Mouse (Mus musculus): ENCODE measurements around the gene Hist1h2bm. TPM values are rescaled to one million over a fixed set of nuclear protein-coding genes. Genes with fewer than 3 reads are reported as not detected.
"Not testable (repeated sequence)": the region's sequence is repeated elsewhere in the genome, so short reads cannot be mapped to it uniquely, and the experiment has no call there.

Gene Hist1h2bm
- polyA plus RNA-seq (2015; fragmentation: Nextera tagmentation; extraction: Ambion mirVana) = 1.9 and 2.3 TPM in 2 replicates

GRCm38 (mm10) chr13:21721757-21722372 lies at the start of gene Hist1h2bm:
Gene Hist1h2bm (plus strand): TSS chr13:21722044.
- WGBS = under 1% methylated on average over 37 of the region's 37 CpGs
- peak within 1 kb of the TSS; percentile 42 for H3K4me3 ChIP-seq
- H3K9me3 ChIP-seq, H3K36me3 ChIP-seq, H3K27me3 ChIP-seq: not testable (repeated sequence)
- peaks cover 26% of the 10 kb centered on the region for H3K4me1 ChIP-seq (replicated peaks)
- H3K9ac ChIP-seq = peak within 1 kb of the TSS; percentile 68
- peak within 1 kb of the TSS; percentile 67 for H3K4me2 ChIP-seq
- H3K27ac ChIP-seq = peak within 1 kb of the TSS; percentile 90
- ATAC-seq (ENCODE audit: low FRiP score) = peak; percentile 98

GRCm38 (mm10) chr13:21677305-21677704 lies 44.5 kb upstream of the Hist1h2bm start, which contains the start of gene Olfr1360:
Gene Olfr1360 (minus strand): TSS chr13:21677405.
- no peak within 1 kb of the TSS for H3K4me2 ChIP-seq
- H3K36me3 ChIP-seq = no peaks in the 10 kb centered on the region
- H3K4me3 ChIP-seq = no peak within 1 kb of the TSS
- WGBS = 86% methylated on average over 2 of the region's 2 CpGs
- H3K27ac ChIP-seq = no peak within 1 kb of the TSS
- no peak for ATAC-seq (ENCODE audit: low FRiP score)
- H3K9me3 ChIP-seq = no peaks in the 10 kb centered on the region
- H3K27me3 ChIP-seq = no peaks in the 10 kb centered on the region
- no peaks in the 10 kb centered on the region for H3K4me1 ChIP-seq (replicated peaks)
- no peak within 1 kb of the TSS for H3K9ac ChIP-seq

GRCm38 (mm10) chr13:21697811-21698210 lies 24.0 kb upstream of the Hist1h2bm start, which contains the start of gene Olfr1359:
Gene Olfr1359 (plus strand): TSS chr13:21698111.
- Histone ChIP-seq H3K27ac (no peak within 1 kb of the TSS), H3K9ac (no peak within 1 kb of the TSS), H3K36me3 (no peaks in the 10 kb centered on the region), H3K4me3 (no peak within 1 kb of the TSS), H3K9me3 (no peaks in the 10 kb centered on the region), H3K27me3 (no peaks in the 10 kb centered on the region), H3K4me1 (replicated peaks) (no peaks in the 10 kb centered on the region), H3K4me2 (no peak within 1 kb of the TSS)
- no peak for ATAC-seq (ENCODE audit: low FRiP score)

DNA sequence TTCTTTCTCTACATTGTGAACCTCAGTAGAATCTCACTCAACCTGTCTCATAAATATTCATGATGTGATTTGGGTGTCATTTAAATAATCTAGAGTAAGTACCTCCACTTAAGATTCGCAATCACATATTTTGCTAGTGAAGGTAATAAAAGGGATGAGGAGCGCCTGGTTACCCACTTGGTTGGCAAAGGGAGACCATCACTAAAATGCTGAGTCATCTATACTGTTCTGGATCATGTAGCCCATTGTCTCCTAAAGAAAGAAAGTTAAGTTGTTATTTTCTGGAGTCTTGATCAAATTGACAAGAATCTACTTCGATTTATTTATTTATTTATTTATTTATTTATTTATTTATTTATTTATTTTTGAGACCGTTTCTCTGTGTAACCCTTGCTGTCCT lies 15.2 kb upstream of the Hist1h2bm start:
- Histone ChIP-seq H3K4me3 (no peak overlapping the region), H3K27me3 (no peaks in the 10 kb centered on the region), H3K36me3 (no peaks in the 10 kb centered on the region), H3K4me1 (replicated peaks) (peaks cover 7% of the 10 kb centered on the region; the same call in 1 of the 2 replicates), H3K9me3 (no peaks in the 10 kb centered on the region), H3K27ac (no peak overlapping the region), H3K9ac (no peak overlapping the region), H3K4me2 (no peak overlapping the region)
- 77% methylated on average over 4 of the region's 4 CpGs for WGBS
- no peak for ATAC-seq (ENCODE audit: low FRiP score)

- H3K4me2 ChIP-seq = peak overlapping the region; percentile 47
- no peaks in the 10 kb centered on the region for H3K9me3 ChIP-seq
- WGBS = 0% methylated on average over 32 of the region's 32 CpGs
- H3K27ac ChIP-seq = peak overlapping the region; percentile 74
- ATAC-seq (ENCODE audit: low FRiP score) = peak; percentile 85
- peaks cover 12% of the 10 kb centered on the region for H3K4me1 ChIP-seq (replicated peaks)
- H3K36me3 ChIP-seq = no peaks in the 10 kb centered on the region
- H3K9ac ChIP-seq = peak overlapping the region; percentile 70
- H3K4me3 ChIP-seq = peak overlapping the region; percentile 62
- H3K27me3 ChIP-seq = no peaks in the 10 kb centered on the region
Measured at GRCm38 (mm10) chr13:21710031-21710711, 11.7 kb upstream of the Hist1h2bm start.

- peaks cover 17% of the 10 kb centered on the region for H3K4me1 ChIP-seq (replicated peaks)
- H3K4me3 ChIP-seq = peak overlapping the region; percentile 62
- peak overlapping the region; percentile 68 for H3K9ac ChIP-seq
- peak; percentile 86 for ATAC-seq (ENCODE audit: low FRiP score)
- H3K9me3 ChIP-seq = no peaks in the 10 kb centered on the region
- 3% methylated on average over 22 of the region's 22 CpGs for WGBS
- H3K36me3 ChIP-seq = no peaks in the 10 kb centered on the region
- H3K27me3 ChIP-seq = no peaks in the 10 kb centered on the region
- H3K4me2 ChIP-seq = peak overlapping the region; percentile 63
- no peak overlapping the region for H3K27ac ChIP-seq
Measured at GRCm38 (mm10) chr13:21710821-21711525, 10.9 kb upstream of the Hist1h2bm start.

- no peak overlapping the region for H3K27ac ChIP-seq
- 26% methylated on average over 4 of the region's 4 CpGs for WGBS
- peaks cover 18% of the 10 kb centered on the region for H3K4me1 ChIP-seq (replicated peaks)
- peak overlapping the region; percentile 63 for H3K4me2 ChIP-seq
- peak overlapping the region; percentile 62 for H3K4me3 ChIP-seq
- H3K36me3 ChIP-seq = no peaks in the 10 kb centered on the region
- no peak for ATAC-seq (ENCODE audit: low FRiP score)
- no peaks in the 10 kb centered on the region for H3K9me3 ChIP-seq
- peak overlapping the region; percentile 68 for H3K9ac ChIP-seq
- H3K27me3 ChIP-seq = no peaks in the 10 kb centered on the region
Measured at GRCm38 (mm10) chr13:21711698-21712097, 10.1 kb upstream of the Hist1h2bm start.

DNA sequence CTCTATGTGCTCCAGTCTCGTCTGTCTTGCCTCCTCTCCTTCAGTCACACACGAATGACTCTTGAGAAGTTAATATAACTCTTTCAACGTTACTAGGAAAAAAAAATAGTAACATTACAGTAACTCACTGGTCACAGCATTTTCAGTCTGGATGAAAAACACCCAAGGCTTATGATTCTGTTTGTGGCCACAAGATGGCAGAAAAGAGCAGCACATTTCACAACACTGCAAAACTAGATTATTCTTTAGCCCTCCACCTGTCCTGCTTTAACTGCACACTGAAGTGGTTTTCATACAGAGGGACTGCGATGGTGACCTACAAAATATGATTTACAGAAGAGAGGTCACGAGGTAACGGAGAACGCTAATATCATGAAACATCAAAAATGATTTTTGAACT lies 7.1 kb upstream of the Hist1h2bm start:
- under 1% methylated on average over 7 of the region's 7 CpGs for WGBS
- H3K9ac ChIP-seq = peak overlapping the region; percentile 60; the same call in 1 of the 2 replicates
- H3K36me3 ChIP-seq = no peaks in the 10 kb centered on the region
- peak overlapping the region; percentile 45 for H3K4me3 ChIP-seq
- H3K4me2 ChIP-seq = peak overlapping the region; percentile 71
- H3K9me3 ChIP-seq = no peaks in the 10 kb centered on the region
- peaks cover 35% of the 10 kb centered on the region for H3K4me1 ChIP-seq (replicated peaks)
- no peaks in the 10 kb centered on the region for H3K27me3 ChIP-seq
- peak overlapping the region; percentile 96; the same call in 1 of the 2 replicates for H3K27ac ChIP-seq
- ATAC-seq (ENCODE audit: low FRiP score) = no peak

DNA sequence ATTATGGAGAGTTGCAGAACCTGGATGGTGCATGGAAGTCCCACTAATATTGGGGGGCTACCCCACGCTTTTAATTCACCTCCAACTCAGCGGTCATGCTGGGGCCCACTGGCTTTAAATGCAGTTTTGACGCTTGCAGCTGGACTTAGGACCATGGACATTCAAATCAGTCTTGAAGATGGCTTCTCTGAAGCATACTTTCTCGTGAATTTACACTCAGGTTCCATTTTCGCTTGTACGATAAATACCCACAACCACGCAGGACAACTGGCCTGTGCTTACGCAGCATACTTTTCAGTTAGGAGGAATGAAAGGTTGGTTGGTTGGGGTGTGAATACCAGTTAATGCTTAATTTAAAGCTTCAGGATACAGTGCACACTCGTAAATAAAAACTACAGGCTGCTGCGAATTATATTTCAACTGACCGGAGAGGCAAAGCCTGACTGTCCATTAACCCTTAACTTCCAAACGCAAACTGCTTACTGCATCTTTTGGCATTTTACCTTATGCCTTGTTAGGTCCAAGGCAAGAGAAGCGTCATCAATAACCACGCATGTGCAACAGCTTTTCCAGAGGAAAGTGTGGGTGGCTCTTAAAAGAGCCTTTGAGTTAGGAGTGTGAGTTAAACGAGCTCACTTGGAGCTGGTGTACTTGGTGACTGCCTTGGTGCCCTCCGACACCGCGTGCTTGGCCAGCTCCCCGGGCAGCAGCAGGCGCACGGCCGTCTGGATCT lies 6.5 kb upstream of the Hist1h2bm start:
- ATAC-seq (ENCODE audit: low FRiP score) = no peak
- H3K9me3 ChIP-seq = no peaks in the 10 kb centered on the region
- no peaks in the 10 kb centered on the region for H3K27me3 ChIP-seq
- H3K4me2 ChIP-seq = peak overlapping the region; percentile 71
- peak overlapping the region; percentile 45 for H3K4me3 ChIP-seq
- peak overlapping the region; percentile 96 for H3K27ac ChIP-seq
- H3K9ac ChIP-seq = peak overlapping the region; percentile 60
- peaks cover 35% of the 10 kb centered on the region for H3K4me1 ChIP-seq (replicated peaks)
- WGBS = under 1% methylated on average over 22 of the region's 22 CpGs
- no peaks in the 10 kb centered on the region for H3K36me3 ChIP-seq

GRCm38 (mm10) chr13:21715864-21716539 lies 5.8 kb upstream of the Hist1h2bm start, which contains the start of the genes Hist1h2bl and Hist1h2ai:
Gene Hist1h2bl (minus strand): TSS chr13:21716143.
Gene Hist1h2ai (plus strand): TSS chr13:21716422.
- ATAC-seq (ENCODE audit: low FRiP score) = peak; percentile 95
- not testable (repeated sequence) for H3K27me3 ChIP-seq, H3K36me3 ChIP-seq, H3K9me3 ChIP-seq
- H3K9ac ChIP-seq = peak within 1 kb of the TSS; percentile 73
- peak within 1 kb of the TSS; percentile 96 for H3K27ac ChIP-seq
- peaks cover 37% of the 10 kb centered on the region for H3K4me1 ChIP-seq (replicated peaks)
- H3K4me2 ChIP-seq = peak within 1 kb of the TSS; percentile 71
- WGBS = under 1% methylated on average over 37 of the region's 50 CpGs
- H3K4me3 ChIP-seq = peak within 1 kb of the TSS; percentile 45
